Mouse (Mus musculus) embryonic facial prominence, embryonic 13.5 days (tissue): Measurements from ENCODE around the gene Akap6. TPM values are rescaled to one million over a fixed set of nuclear protein-coding genes. Genes with fewer than 3 reads are reported as not detected.
"Not testable (repeated sequence)": the region's sequence is repeated elsewhere in the genome, so short reads cannot be mapped to it uniquely, and the experiment has no call there.

Experiments
- ATAC-seq: fragments of 200-750 bp; cut with Nextera tagmentation; 2 replicates; pipeline ENCODE4 v1.8.0; 2017; ENCODE audit warnings: low read depth; ENCODE audit not compliant: insufficient number of reproducible peaks, insufficient read depth, low FRiP score, low TSS enrichment
- H3K27ac ChIP-seq: fragments of 300-500 bp; sonication (generic); 2 replicates; pipeline ENCODE4 v1.5.1; 2015; ENCODE audit warnings: moderate library complexity, mild to moderate bottlenecking, inconsistent platforms
- H3K27me3 ChIP-seq: fragments of 300-500 bp; sonication (generic); 2 replicates; pipeline ENCODE4 v1.6.1; 2015; ENCODE audit warnings: mild to moderate bottlenecking, inconsistent platforms
- H3K36me3 ChIP-seq: fragments of 300-500 bp; sonication (generic); 2 replicates; pipeline ENCODE4 v1.6.1; 2015; ENCODE audit warnings: mild to moderate bottlenecking, inconsistent platforms
- H3K4me1 ChIP-seq: fragments of 300-500 bp; sonication (generic); 2 replicates; pipeline ENCODE4 v1.6.1; 2015; ENCODE audit warnings: inconsistent platforms
- H3K4me2 ChIP-seq: fragments of 300-500 bp; sonication (generic); 2 replicates; pipeline ENCODE4 v1.6.1; 2015; ENCODE audit warnings: moderate library complexity, mild to moderate bottlenecking, inconsistent platforms
- H3K4me3 ChIP-seq: fragments of 300-500 bp; sonication (generic); 2 replicates; pipeline ENCODE4 v1.5.1; 2015; ENCODE audit warnings: mild to moderate bottlenecking, inconsistent platforms
- H3K9ac ChIP-seq: fragments of 300-500 bp; sonication (generic); 2 replicates; pipeline ENCODE4 v1.6.1; 2015; ENCODE audit warnings: mild to moderate bottlenecking, inconsistent platforms
- H3K9me3 ChIP-seq: fragments of 300-500 bp; sonication (generic); 2 replicates; pipeline ENCODE4 v1.6.1; 2016; ENCODE audit warnings: inconsistent platforms
- WGBS: fragments of 180-500 bp; shearing (Covaris S2); methylation state at CpG from one replicate; pipeline ENCODE4 v1.1.7; 2015; ENCODE audit warnings: mixed read lengths; 5-methylcytosine and 5-hydroxymethylcytosine counted together
- polyA plus RNA-seq: library from polyadenylated mRNA; unstranded; fragments of >200 nt; fragmentation: Nextera tagmentation; extraction: Ambion mirVana; gene quantifications from 2 replicates; pipeline ENCODE4 v1.2.1, GENCODE M21; 2015

Akap6 gene
- polyA plus RNA-seq, 1 experiment from 2014 or later = 1.3 TPM

DNA sequence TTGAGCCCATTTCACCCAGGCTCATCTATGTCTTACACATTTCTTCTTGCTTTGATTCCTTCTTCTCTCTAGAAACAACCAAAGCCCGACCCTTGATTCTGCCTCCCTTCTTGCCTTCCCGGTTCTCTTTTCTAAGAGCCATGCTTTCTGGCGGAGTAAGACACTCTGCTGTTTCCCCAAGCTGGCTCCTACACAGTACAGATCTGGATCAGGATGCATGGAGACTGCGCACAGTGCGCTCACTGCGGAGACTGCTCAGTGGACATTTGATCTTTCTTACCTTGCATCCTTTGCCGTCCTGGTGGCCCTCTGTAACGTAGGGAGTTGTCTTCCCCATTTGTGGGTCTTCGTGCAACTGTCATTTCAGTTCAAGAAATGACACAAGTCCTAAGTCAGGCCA is 20.0 kb downstream of the Akap6 start:
- H3K4me1 ChIP-seq = no peaks in the 10 kb centered on the region
- H3K4me2 ChIP-seq = no peak overlapping the region
- H3K27ac ChIP-seq = no peak overlapping the region
- no peaks in the 10 kb centered on the region for H3K27me3 ChIP-seq
- no peaks in the 10 kb centered on the region for H3K36me3 ChIP-seq
- 89% methylated on average over 9 of the region's 9 CpGs for WGBS
- no peak overlapping the region for H3K4me3 ChIP-seq
- no peaks in the 10 kb centered on the region for H3K9me3 ChIP-seq
- no peak for ATAC-seq
- no peak overlapping the region for H3K9ac ChIP-seq

DNA sequence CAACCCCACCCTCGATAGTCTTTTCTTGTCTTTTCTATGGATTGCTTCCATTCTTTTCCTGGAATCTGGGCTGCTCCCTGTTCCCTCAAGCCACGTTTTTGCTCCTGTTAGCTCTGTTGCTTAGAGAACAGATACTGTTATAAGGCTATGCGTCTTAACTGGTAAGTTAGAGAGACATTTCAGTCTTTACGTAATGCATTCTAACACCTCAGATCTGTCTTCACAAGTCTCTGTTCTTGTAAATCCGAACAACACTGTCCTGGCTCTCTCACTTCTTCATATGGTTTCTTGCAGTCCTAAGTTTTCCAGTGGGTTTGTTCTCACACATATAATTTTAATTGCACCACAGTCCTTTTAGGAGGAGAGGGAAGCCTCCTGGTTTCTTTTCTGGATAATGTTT is 20.5 kb downstream of the Akap6 start:
- 78% methylated on average over 5 of the region's 5 CpGs for whole genome bisulfite sequencing
- no peaks in the 10 kb centered on the region for H3K36me3 ChIP-seq

DNA sequence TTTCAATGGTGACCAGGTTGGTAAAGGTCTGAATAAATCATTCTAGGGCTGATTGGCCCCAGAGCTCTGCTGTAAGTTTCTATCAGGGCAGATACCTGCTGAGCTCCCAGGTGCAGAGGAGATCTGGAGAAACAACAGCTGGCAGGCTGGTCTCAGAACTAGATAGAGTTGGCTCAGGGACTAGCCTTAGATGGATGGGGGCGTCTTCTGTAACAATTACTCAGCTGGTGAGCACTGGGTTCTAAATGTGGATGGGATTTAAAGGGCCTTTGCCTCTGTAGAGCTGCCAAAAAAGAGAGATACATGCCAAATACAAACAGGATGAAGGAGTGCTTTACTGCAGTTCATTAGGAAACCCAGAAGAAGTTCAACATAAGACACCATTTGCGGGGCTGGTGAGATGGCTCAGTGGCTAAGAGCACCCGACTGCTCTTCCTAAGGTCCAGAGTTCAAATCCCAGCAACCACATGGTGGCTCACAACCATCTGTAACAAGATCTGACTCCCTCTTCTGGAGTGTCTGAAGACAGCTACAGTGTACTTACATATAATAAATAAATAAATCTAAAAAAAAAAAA is 24.9 kb downstream of the Akap6 start:
- not testable (repeated sequence) for H3K4me2 ChIP-seq, H3K4me1 ChIP-seq, H3K27ac ChIP-seq, H3K27me3 ChIP-seq, H3K4me3 ChIP-seq, H3K9me3 ChIP-seq, H3K36me3 ChIP-seq, H3K9ac ChIP-seq, ATAC-seq
- WGBS = 71% methylated on average over 3 of the region's 3 CpGs

More for the DNA sequence above, 20.5 kb downstream of the Akap6 start:
- Histone ChIP-seq H3K27ac (no peak overlapping the region), H3K4me3 (no peak overlapping the region), H3K4me2 (no peak overlapping the region), H3K9me3 (no peaks in the 10 kb centered on the region), H3K4me1 (no peaks in the 10 kb centered on the region), H3K9ac (no peak overlapping the region), H3K27me3 (no peaks in the 10 kb centered on the region)
- ATAC-seq = no peak

DNA sequence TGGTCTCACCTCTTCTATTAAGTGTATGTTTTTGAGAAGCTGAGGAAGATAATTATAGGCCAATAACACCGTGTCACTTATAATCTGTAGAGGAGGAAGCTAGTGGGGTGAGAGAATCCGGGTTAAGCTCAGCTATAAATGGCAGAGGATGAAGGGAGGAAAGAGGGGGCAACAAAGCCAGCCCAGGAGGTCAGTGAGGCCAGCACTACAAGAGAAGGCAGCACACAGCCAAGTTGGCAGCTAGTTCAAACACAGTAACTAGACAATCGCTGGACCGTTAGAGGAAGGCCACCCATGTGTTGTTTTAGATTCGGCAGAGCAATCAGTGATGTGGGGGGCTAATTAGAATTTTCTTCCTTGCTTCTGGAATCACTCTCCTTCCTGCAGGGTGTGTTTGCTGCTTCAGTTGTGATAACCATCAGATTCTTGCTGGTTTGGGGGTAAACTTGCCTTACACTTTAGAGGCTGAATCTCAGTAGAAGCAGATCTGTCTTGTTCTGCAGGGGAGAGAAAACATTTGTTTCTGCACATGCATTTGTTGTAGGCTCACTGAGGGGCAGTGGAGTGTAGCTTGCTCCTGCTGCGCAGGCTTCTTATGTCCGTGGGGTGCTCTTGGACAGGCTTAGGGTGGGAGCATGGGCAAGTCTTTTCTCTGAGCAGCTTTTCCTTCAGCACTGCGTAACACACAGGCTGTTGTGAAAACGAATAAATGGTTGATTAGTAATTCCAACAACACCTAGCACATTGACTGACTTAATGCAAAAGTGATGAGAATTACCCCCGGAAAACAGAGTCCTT is 27.4 kb downstream of the Akap6 start:
- 67% methylated on average over 10 of the region's 10 CpGs for WGBS
- no peak for ATAC-seq
- Histone ChIP-seq H3K4me2 (no peak overlapping the region), H3K9ac (0 out of 2 replicates have a peak overlapping the region, but pooled peaks have one; percentile 32), H3K36me3 (no peaks in the 10 kb centered on the region), H3K9me3 (no peaks in the 10 kb centered on the region), H3K27me3 (no peaks in the 10 kb centered on the region), H3K4me1 (0 out of 2 replicates have a peak, but pooled peaks cover 6% of the 10 kb centered on the region), H3K27ac (no peak overlapping the region), H3K4me3 (no peak overlapping the region)

DNA sequence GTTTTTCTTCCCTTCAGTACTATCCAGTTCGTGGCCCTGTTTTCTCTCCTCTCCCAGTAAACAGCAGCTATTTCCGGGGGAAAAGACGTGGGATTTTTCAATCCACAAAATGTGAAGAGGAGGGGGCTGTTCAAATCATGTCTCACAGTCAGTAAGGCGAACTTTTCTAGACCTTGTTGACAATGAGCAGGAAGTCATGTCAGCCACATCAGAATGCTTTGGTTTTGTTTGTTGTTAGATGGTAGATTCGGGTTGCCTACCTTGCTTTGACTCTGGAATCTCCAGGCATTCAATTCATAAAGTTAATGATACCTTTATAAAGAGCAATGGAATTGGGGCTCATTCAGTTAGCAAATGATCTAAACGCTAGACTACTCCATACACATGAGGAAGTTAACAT is 30.2 kb downstream of the Akap6 start:
- Histone ChIP-seq H3K9ac (no peak overlapping the region), H3K4me1 (0 out of 2 replicates have a peak, but pooled peaks cover 6% of the 10 kb centered on the region), H3K36me3 (no peaks in the 10 kb centered on the region), H3K4me3 (no peak overlapping the region), H3K4me2 (no peak overlapping the region), H3K9me3 (no peaks in the 10 kb centered on the region), H3K27me3 (no peaks in the 10 kb centered on the region), H3K27ac (no peak overlapping the region)
- no peak for ATAC-seq
- 80% methylated on average over 6 of the region's 6 CpGs for WGBS

DNA sequence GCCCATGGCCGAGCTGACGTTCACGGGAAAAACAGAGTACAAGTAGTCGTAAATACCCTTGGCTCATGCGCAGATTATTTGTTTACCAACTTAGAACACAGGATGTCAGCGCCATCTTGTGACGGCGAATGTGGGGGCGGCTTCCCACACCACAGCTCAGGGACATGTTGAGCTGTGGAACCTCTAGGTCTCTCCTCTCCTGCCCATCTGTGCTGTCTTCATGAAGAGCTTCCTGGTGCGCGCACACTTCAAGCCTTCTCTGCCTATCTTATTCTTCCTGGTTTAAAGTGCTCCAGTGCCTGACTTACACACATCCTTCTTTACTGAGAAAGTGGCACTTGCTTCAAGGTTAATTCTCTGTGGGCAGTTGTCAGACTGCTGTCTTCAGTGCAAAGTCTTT is 36.0 kb downstream of the Akap6 start:
- ATAC-seq, H3K36me3 ChIP-seq, H3K4me3 ChIP-seq, H3K9me3 ChIP-seq, H3K4me1 ChIP-seq, H3K27me3 ChIP-seq, H3K27ac ChIP-seq, H3K9ac ChIP-seq, H3K4me2 ChIP-seq: not testable (repeated sequence)
- 91% methylated on average over 7 of the region's 11 CpGs for WGBS

GRCm38 (mm10) chr12:52737151-52737550 is 38.0 kb downstream of the Akap6 start:
- 96% methylated on average over 1 of the region's 1 CpGs for WGBS
- no peaks in the 10 kb centered on the region for H3K36me3 ChIP-seq
- no peak overlapping the region for H3K4me2 ChIP-seq
- no peak for ATAC-seq
- no peak overlapping the region for H3K9ac ChIP-seq
- H3K4me1 ChIP-seq = no peaks in the 10 kb centered on the region
- H3K4me3 ChIP-seq = no peak overlapping the region
- no peaks in the 10 kb centered on the region; the same call in 1 of the 2 replicates for H3K9me3 ChIP-seq
- no peaks in the 10 kb centered on the region for H3K27me3 ChIP-seq
- H3K27ac ChIP-seq = no peak overlapping the region

DNA sequence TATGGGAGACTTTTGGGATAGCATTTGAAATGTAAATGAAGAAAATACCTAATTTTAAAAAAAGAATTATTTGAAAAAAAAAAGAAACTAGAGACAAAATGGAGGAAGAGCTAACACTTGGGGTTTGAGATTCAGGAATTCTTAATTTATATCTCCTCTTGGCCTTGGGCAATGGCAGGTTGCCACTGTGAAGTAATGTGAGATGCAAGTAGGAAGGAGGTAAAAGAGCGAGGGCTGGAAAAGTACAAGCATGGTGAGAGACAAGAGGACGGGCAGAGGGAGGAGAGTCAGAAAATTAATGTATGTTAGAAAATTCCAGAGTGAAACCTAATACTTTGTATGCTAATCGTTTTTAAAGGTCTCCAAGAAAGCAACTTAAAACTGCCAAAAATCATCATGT is 40.1 kb downstream of the Akap6 start:
- H3K36me3 ChIP-seq = no peaks in the 10 kb centered on the region
- no peak overlapping the region for H3K27ac ChIP-seq
- H3K4me3 ChIP-seq = no peak overlapping the region
- no peak for ATAC-seq
- H3K27me3 ChIP-seq = no peaks in the 10 kb centered on the region
- 27% methylated on average over 3 of the region's 3 CpGs for WGBS
- no peak overlapping the region for H3K4me2 ChIP-seq
- H3K9ac ChIP-seq = no peak overlapping the region
- no peaks in the 10 kb centered on the region for H3K4me1 ChIP-seq
- H3K9me3 ChIP-seq = no peaks in the 10 kb centered on the region; the same call in 1 of the 2 replicates

DNA sequence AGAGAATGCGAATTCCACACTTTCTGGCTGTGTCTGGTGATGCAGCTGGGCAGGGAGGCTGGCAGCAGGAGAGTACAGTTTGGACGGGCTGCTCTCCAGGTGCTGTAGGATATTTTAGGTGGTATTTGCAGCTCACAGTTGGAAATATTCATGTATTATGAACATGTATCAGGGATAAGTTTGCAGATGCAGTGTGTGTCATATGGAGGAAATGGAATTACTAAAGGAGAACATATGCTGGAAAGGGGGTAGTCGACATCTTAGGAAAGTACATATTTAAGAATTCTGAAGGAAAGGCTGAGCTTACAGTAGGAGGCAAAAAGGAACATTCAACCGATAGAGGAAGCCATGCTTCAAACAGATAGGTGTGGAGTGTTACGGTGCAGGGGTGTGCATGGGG is 42.6 kb downstream of the Akap6 start:
- ATAC-seq = no peak
- Histone ChIP-seq H3K4me2 (no peak overlapping the region), H3K9ac (no peak overlapping the region), H3K9me3 (no peaks in the 10 kb centered on the region), H3K27me3 (no peaks in the 10 kb centered on the region), H3K36me3 (no peaks in the 10 kb centered on the region), H3K27ac (no peak overlapping the region), H3K4me3 (no peak overlapping the region), H3K4me1 (no peaks in the 10 kb centered on the region)
- 81% methylated on average over 5 of the region's 5 CpGs for WGBS

DNA sequence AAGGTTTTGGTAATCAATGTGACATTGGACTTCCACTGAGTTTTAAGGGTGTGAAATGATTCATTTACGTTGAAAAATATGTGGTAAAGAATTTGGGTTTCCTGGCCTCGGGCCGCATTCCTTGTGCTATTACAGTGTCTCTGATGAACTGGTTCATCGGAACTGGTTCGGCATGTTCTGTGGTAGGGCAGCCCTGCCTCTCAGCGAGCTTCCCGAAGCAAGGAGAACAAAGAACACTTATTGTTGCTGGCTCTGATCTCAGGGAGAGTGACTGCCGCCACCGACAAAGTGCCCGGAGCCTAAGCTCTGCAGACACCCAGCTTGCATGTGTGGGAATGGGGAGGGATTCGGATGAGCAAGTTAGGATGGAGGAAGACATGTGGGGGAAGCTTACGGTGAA is 50.8 kb downstream of the Akap6 start:
- H3K27ac ChIP-seq = no peak overlapping the region
- WGBS = 17% methylated on average over 12 of the region's 12 CpGs
- H3K36me3 ChIP-seq = no peaks in the 10 kb centered on the region
- H3K27me3 ChIP-seq = no peaks in the 10 kb centered on the region
- no peak for ATAC-seq
- H3K9ac ChIP-seq = no peak overlapping the region
- H3K4me1 ChIP-seq = peaks cover 7% of the 10 kb centered on the region; the same call in 1 of the 2 replicates
- 0 out of 2 replicates have a peak, but pooled peaks cover 2% of the 10 kb centered on the region for H3K9me3 ChIP-seq
- H3K4me2 ChIP-seq = no peak overlapping the region
- H3K4me3 ChIP-seq = no peak overlapping the region

GRCm38 (mm10) chr12:52755649-52756048 is 56.5 kb downstream of the Akap6 start:
- ATAC-seq = no peak
- Histone ChIP-seq H3K9ac (no peak overlapping the region), H3K4me1 (no peaks in the 10 kb centered on the region), H3K4me2 (no peak overlapping the region), H3K9me3 (no peaks in the 10 kb centered on the region), H3K27me3 (no peaks in the 10 kb centered on the region), H3K4me3 (no peak overlapping the region), H3K27ac (no peak overlapping the region), H3K36me3 (no peaks in the 10 kb centered on the region)
- 85% methylated on average over 2 of the region's 2 CpGs for WGBS

GRCm38 (mm10) chr12:52757881-52758280 is 58.7 kb downstream of the Akap6 start:
- Histone ChIP-seq H3K27ac (no peak overlapping the region), H3K4me1 (no peaks in the 10 kb centered on the region), H3K27me3 (no peaks in the 10 kb centered on the region), H3K4me3 (no peak overlapping the region), H3K36me3 (no peaks in the 10 kb centered on the region), H3K9ac (no peak overlapping the region), H3K9me3 (no peaks in the 10 kb centered on the region), H3K4me2 (no peak overlapping the region)
- ATAC-seq = no peak
- 16% methylated on average over 4 of the region's 4 CpGs for WGBS
